Mouse (Mus musculus): ENCODE results near the gene Samd7.
"Not testable (repeated sequence)": the region's sequence is repeated elsewhere in the genome, so short reads cannot be mapped to it uniquely, and the experiment has no call there.

Gene Samd7

GRCm38 (mm10) chr3:30746006-30746405, at the start of gene Samd7:
Samd7 (plus strand) TSS chr3:30746293.
- no peak for DNase-seq (ENCODE audit: low spot score in 2 of 2)

GRCm38 (mm10) chr3:30696346-30696745, 49.7 kb upstream of the Samd7 start:
- peak; percentile 56 to 73 for DNase-seq (ENCODE audit: low spot score in 2 of 2)

GRCm38 (mm10) chr3:30697891-30698290, 48.2 kb upstream of the Samd7 start:
- no peak for DNase-seq (ENCODE audit: low spot score in 2 of 2)

- not testable (repeated sequence) for DNase-seq (ENCODE audit: low spot score in 2 of 2)
Observed at GRCm38 (mm10) chr3:30699711-30700505, 46.2 kb upstream of the Samd7 start, which contains the start of gene Lrrc31. Lrrc31 (minus strand) TSS chr3:30699843.

- no peak for DNase-seq (ENCODE audit: low spot score in 2 of 2)
Observed at GRCm38 (mm10) chr3:30705977-30706376, 40.1 kb upstream of the Samd7 start.

- DNase-seq (ENCODE audit: low spot score in 2 of 2) = no peak
Observed at GRCm38 (mm10) chr3:30706614-30707276, 39.3 kb upstream of the Samd7 start.

- DNase-seq (ENCODE audit: low spot score in 2 of 2) = no peak
Observed at GRCm38 (mm10) chr3:30710191-30710590, 35.9 kb upstream of the Samd7 start.

GRCm38 (mm10) chr3:30713334-30713733, 32.8 kb upstream of the Samd7 start:
- DNase-seq (ENCODE audit: low spot score in 2 of 2) = no peak

- DNase-seq (ENCODE audit: low spot score in 2 of 2) = no peak
Observed at GRCm38 (mm10) chr3:30718649-30719048, 27.4 kb upstream of the Samd7 start.

GRCm38 (mm10) chr3:30722036-30722435, 24.1 kb upstream of the Samd7 start:
- DNase-seq (ENCODE audit: low spot score in 2 of 2) = no peak

GRCm38 (mm10) chr3:30722461-30722860, 23.6 kb upstream of the Samd7 start:
- DNase-seq (ENCODE audit: low spot score in 2 of 2) = no peak

GRCm38 (mm10) chr3:30723179-30723578, 22.9 kb upstream of the Samd7 start:
- no peak for DNase-seq (ENCODE audit: low spot score in 2 of 2)

- DNase-seq (ENCODE audit: low spot score in 2 of 2) = no peak
Observed at GRCm38 (mm10) chr3:30724105-30724824, 21.8 kb upstream of the Samd7 start.

GRCm38 (mm10) chr3:30724848-30725465, 21.1 kb upstream of the Samd7 start:
- no peak for DNase-seq (ENCODE audit: low spot score in 2 of 2)

GRCm38 (mm10) chr3:30725514-30725913, 20.6 kb upstream of the Samd7 start:
- no peak for DNase-seq (ENCODE audit: low spot score in 2 of 2)

GRCm38 (mm10) chr3:30727209-30727608, 18.9 kb upstream of the Samd7 start:
- no peak for DNase-seq (ENCODE audit: low spot score in 2 of 2)

- no peak for DNase-seq (ENCODE audit: low spot score in 2 of 2)
Observed at GRCm38 (mm10) chr3:30729046-30729445, 17.0 kb upstream of the Samd7 start.

- DNase-seq (ENCODE audit: low spot score in 2 of 2) = peak; percentile 62 to 79
Observed at GRCm38 (mm10) chr3:30736809-30737208, 9.3 kb upstream of the Samd7 start.

- DNase-seq (ENCODE audit: low spot score in 2 of 2) = peak in 1 of 2 experiments; percentile 30
Observed at GRCm38 (mm10) chr3:30741306-30741705, 4.8 kb upstream of the Samd7 start.

- DNase-seq (ENCODE audit: low spot score in 2 of 2) = peak in 1 of 2 experiments; percentile 28
Observed at GRCm38 (mm10) chr3:30742891-30743290, 3.2 kb upstream of the Samd7 start.

- DNase-seq (ENCODE audit: low spot score in 2 of 2) = no peak
Observed at GRCm38 (mm10) chr3:30748316-30748715, 2.2 kb downstream of the Samd7 start.

- no peak for DNase-seq (ENCODE audit: low spot score in 2 of 2)
Observed at GRCm38 (mm10) chr3:30754696-30755095, 8.6 kb downstream of the Samd7 start.

Data from frontal cortex, postnatal 36 days (tissue).